Mouse (Mus musculus) embryonic facial prominence, embryonic 10.5 days (tissue): ENCODE measurements around the gene Iqgap3. TPM values are rescaled to one million over a fixed set of nuclear protein-coding genes. Genes with fewer than 3 reads are reported as not detected.

ENCODE experiments used
- DNase-seq: peaks from one replicate; pipeline ENCODE4 v3.0.0-alpha.2; 2017; ENCODE audit warnings: low spot score
- H3K27ac ChIP-seq: fragments of 300-500 bp; sonication (generic); replicated peaks from 2 replicates; pipeline ENCODE4 v1.5.1; 2016; ENCODE audit warnings: mild to moderate bottlenecking
- H3K27me3 ChIP-seq: fragments of 300-500 bp; sonication (generic); replicated peaks from 2 replicates; pipeline ENCODE4 v1.6.1; 2016; ENCODE audit warnings: low read depth, mild to moderate bottlenecking; ENCODE audit not compliant: poor library complexity, severe bottlenecking
- H3K36me3 ChIP-seq: fragments of 300-500 bp; sonication (generic); replicated peaks from 2 replicates; pipeline ENCODE4 v1.6.1; 2016; ENCODE audit warnings: mild to moderate bottlenecking, moderate library complexity
- H3K4me1 ChIP-seq: fragments of 300-500 bp; sonication (generic); 2 replicates; pipeline ENCODE4 v1.6.1; 2016
- H3K4me3 ChIP-seq: fragments of 300-500 bp; sonication (generic); 2 replicates; pipeline ENCODE4 v1.5.1; 2016; ENCODE audit warnings: mild to moderate bottlenecking, moderate library complexity
- H3K9me3 ChIP-seq: fragments of 300-500 bp; sonication (generic); 2 replicates; pipeline ENCODE4 v1.6.1; 2016; ENCODE audit warnings: mild to moderate bottlenecking
- WGBS: fragments of 180-500 bp; shearing (Covaris S2); methylation state at CpG from one replicate; pipeline ENCODE4 v1.1.7; 2016; 5-methylcytosine and 5-hydroxymethylcytosine counted together
- polyA plus RNA-seq: library from polyadenylated mRNA; unstranded; fragments of >200 nt; fragmentation: Nextera tagmentation; extraction: Ambion mirVana; gene quantifications from 2 replicates; pipeline ENCODE4 v1.2.1, GENCODE M21; 2016

The Iqgap3 gene
- polyA plus RNA-seq, 1 experiment from 2014 or later, result 28.2 TPM

DNA sequence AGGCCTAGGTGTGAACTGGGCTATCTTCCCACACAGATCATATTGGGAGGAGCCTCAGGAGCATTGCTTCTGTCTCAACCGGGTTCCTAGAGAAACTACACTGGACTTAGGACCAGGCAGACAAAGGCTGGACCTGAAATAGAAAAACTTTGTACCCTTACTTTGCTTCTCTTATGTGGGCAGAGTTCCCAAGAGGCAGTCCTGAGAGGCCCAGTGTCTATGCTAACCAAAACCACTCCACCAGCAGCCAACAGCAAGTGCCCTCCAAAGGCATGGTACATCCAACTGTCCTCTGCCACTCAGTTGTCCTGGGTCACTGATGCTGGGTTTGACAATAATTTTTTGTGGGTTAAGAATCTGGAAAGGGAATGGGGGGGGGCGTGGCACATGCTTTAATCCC lies 50.7 kb downstream of the Iqgap3 start:
- Histone ChIP-seq H3K9me3 (no peaks in the 10 kb centered on the region), H3K4me3 (no peak overlapping the region), H3K36me3 (no peaks in the 10 kb centered on the region), H3K4me1 (peaks cover 15% of the 10 kb centered on the region), H3K27ac (no peak overlapping the region), H3K27me3 (no peaks in the 10 kb centered on the region)
- no peak for DNase-seq
- WGBS, result 77% methylated on average over 2 of the region's 2 CpGs

- no peaks in the 10 kb centered on the region for H3K27me3 ChIP-seq
- H3K27ac ChIP-seq, result 0 out of 2 replicates have a peak overlapping the region, but pooled peaks have one; percentile 36
- WGBS, result 69% methylated on average over 4 of the region's 4 CpGs
- H3K36me3 ChIP-seq, result no peaks in the 10 kb centered on the region
- DNase-seq, result no peak
- H3K4me3 ChIP-seq, result no peak overlapping the region
- no peaks in the 10 kb centered on the region for H3K9me3 ChIP-seq
- peaks cover 21% of the 10 kb centered on the region for H3K4me1 ChIP-seq
Observed at GRCm38 (mm10) chr3:88133187-88133771, 51.5 kb downstream of the Iqgap3 start.

DNA sequence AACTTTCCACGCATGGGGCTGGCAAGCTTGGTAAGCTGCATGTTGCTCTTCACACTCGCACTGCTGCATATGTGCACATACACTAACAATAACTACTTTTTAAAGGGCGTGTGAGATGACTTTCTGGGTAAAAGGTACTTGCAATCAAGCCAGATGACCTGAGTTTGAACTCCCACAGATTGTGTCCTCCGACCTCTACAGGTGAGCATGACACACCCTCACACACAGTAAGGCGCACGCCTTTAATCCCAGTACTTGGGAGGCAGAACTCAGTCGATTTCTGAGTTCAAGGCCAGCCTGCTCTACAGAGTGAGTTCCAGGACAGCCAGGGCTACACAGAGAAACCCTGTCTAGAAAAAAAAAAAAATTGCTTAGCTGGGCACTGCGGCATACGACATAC lies 54.6 kb downstream of the Iqgap3 start:
- Histone ChIP-seq H3K9me3 (no peaks in the 10 kb centered on the region), H3K27me3 (peaks cover 24% of the 10 kb centered on the region), H3K4me1 (peaks cover 50% of the 10 kb centered on the region), H3K27ac (no peak overlapping the region), H3K36me3 (no peaks in the 10 kb centered on the region), H3K4me3 (no peak overlapping the region)
- no peak for DNase-seq
- WGBS, result 85% methylated on average over 9 of the region's 9 CpGs

DNA sequence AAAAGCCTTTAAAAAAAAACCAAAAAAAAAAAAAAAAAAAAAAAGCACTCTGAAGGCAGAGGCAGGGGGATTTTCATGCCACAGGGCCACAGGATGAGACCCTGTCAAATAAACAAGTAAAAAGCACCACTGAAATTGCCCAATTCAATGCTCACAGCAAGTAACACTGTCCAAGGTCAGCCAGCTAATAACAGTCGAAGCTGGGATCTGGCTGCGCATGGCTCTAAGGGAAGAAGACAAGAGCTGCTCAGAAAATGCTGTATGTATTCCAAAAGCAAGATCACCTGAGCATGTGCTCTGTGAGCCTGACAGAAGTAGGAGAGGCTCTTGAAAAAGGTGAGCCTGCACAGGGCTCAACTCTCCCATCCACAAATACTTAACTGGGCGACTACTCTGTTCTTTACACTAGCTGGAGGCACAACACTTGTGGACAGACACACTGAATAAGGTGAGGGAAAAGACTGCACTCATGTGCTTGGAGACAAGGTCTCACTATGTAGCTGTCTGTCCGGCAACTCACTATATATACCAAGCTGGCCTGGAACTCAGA lies 55.2 kb downstream of the Iqgap3 start:
- WGBS, result 82% methylated on average over 4 of the region's 4 CpGs
- peak overlapping the region; percentile 75 for H3K27ac ChIP-seq

GRCm38 (mm10) chr3:88137821-88138220 lies 56.0 kb downstream of the Iqgap3 start:
- DNase-seq, result no peak
- H3K27ac ChIP-seq, result peak overlapping the region; percentile 88
- peaks cover 26% of the 10 kb centered on the region for H3K27me3 ChIP-seq
- H3K4me3 ChIP-seq, result peak overlapping the region; percentile 70
- no peaks in the 10 kb centered on the region for H3K9me3 ChIP-seq
- H3K36me3 ChIP-seq, result no peaks in the 10 kb centered on the region
- H3K4me1 ChIP-seq, result peaks cover 62% of the 10 kb centered on the region
- WGBS, result 16% methylated on average over 3 of the region's 3 CpGs

More for the DNA sequence above, 55.2 kb downstream of the Iqgap3 start:
- peaks cover 56% of the 10 kb centered on the region for H3K4me1 ChIP-seq
- H3K36me3 ChIP-seq, result no peaks in the 10 kb centered on the region
- H3K4me3 ChIP-seq, result peak overlapping the region; percentile 70
- DNase-seq, result no peak
- H3K27me3 ChIP-seq, result peaks cover 26% of the 10 kb centered on the region
- H3K9me3 ChIP-seq, result no peaks in the 10 kb centered on the region

GRCm38 (mm10) chr3:88138336-88139242 lies 56.8 kb downstream of the Iqgap3 start:
- no peaks in the 10 kb centered on the region for H3K36me3 ChIP-seq
- WGBS, result under 1% methylated on average over 32 of the region's 32 CpGs
- peak overlapping the region; percentile 70 for H3K4me3 ChIP-seq
- peaks cover 26% of the 10 kb centered on the region for H3K27me3 ChIP-seq
- H3K27ac ChIP-seq, result peak overlapping the region; percentile 88
- peak; percentile 95 for DNase-seq
- H3K4me1 ChIP-seq, result peaks cover 63% of the 10 kb centered on the region
- no peaks in the 10 kb centered on the region for H3K9me3 ChIP-seq

GRCm38 (mm10) chr3:88139243-88140177 lies 57.7 kb downstream of the Iqgap3 start:
- Histone ChIP-seq H3K4me3 (peak overlapping the region; percentile 70), H3K9me3 (no peaks in the 10 kb centered on the region), H3K27me3 (peaks cover 26% of the 10 kb centered on the region), H3K36me3 (no peaks in the 10 kb centered on the region), H3K4me1 (peaks cover 69% of the 10 kb centered on the region), H3K27ac (peak overlapping the region; percentile 92)
- DNase-seq, result no peak
- 17% methylated on average over 25 of the region's 25 CpGs for WGBS

DNA sequence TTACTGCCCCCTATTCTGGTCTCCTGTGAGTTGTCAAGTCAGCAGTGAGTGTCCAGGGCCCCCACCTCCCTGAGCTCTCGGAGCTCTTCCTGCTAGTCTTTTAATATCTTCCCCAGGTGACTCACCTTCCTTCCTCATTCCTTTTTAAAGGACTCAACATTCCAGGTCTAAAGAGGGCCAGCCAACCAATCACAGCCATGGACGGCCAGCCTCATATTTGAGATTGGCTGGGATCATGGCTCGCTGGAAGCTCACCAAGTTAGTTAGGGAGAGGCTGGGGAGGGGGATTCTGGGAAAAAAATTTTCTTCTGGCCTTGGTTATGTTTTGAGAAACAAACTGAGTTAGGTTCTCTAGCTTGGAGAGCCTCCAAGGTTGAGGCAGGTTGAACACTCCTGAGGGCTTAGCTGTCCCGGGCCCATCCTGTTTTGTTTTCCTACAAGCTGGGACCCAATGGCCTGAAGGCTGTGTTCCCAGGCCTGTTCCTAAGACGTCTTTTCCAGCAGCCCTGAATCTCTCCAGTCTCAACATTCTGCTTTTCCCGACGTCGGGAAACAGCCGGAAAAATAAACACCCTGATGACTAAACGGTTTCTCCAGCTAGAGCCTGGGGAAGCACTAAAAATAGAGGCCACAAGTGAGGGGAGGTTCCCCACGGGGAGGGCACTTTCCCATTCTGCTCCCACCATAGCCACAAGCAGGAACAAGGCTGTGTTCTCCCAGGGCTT lies 58.6 kb downstream of the Iqgap3 start:
- H3K36me3 ChIP-seq, result no peaks in the 10 kb centered on the region
- H3K27me3 ChIP-seq, result peaks cover 26% of the 10 kb centered on the region
- peak overlapping the region; percentile 90; the same call in 1 of the 2 replicates for H3K4me3 ChIP-seq
- 16% methylated on average over 11 of the region's 11 CpGs for WGBS
- H3K27ac ChIP-seq, result peak overlapping the region; percentile 92
- H3K4me1 ChIP-seq, result peaks cover 77% of the 10 kb centered on the region
- DNase-seq, result no peak
- H3K9me3 ChIP-seq, result no peaks in the 10 kb centered on the region

DNA sequence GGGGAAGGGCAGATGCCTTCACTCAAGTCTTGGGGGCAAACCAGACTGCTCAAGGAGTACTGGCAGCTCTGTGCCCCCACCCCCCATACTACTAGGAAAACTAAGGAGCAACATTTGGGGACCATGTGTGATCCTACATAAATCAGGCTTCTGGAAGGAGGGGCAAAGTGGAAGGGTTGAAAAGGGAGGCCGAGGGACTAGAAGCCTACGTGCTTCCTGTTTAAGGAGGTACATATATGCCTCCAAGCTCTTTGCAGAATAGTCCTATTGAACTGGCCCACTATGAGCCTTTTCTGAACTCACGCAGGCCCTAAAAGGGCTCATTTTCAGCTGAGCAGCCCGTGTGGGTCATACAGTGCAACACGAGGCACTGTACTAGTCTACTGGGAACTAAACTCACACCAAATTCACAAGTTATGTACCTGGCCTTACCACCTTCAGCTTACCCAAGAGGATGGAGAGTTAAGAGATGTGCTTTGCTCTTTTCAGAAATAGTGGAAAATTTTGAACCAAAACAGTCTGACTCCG lies 59.2 kb downstream of the Iqgap3 start:
- Histone ChIP-seq H3K27me3 (peaks cover 26% of the 10 kb centered on the region), H3K9me3 (no peaks in the 10 kb centered on the region), H3K4me3 (peak overlapping the region; percentile 90), H3K27ac (peak overlapping the region; percentile 92), H3K36me3 (no peaks in the 10 kb centered on the region), H3K4me1 (peaks cover 84% of the 10 kb centered on the region)
- DNase-seq, result no peak
- WGBS, result 34% methylated on average over 6 of the region's 6 CpGs

- H3K9me3 ChIP-seq, result no peaks in the 10 kb centered on the region
- peaks cover 88% of the 10 kb centered on the region for H3K4me1 ChIP-seq
- H3K27me3 ChIP-seq, result peaks cover 26% of the 10 kb centered on the region
- DNase-seq, result no peak
- peak overlapping the region; percentile 92 for H3K27ac ChIP-seq
- WGBS, result 10% methylated on average over 9 of the region's 9 CpGs
- H3K36me3 ChIP-seq, result no peaks in the 10 kb centered on the region
- H3K4me3 ChIP-seq, result peak overlapping the region; percentile 90
Observed at GRCm38 (mm10) chr3:88141439-88141786, 59.6 kb downstream of the Iqgap3 start.

GRCm38 (mm10) chr3:88141787-88142523 lies 60.2 kb downstream of the Iqgap3 start, which contains the start of gene Mef2d:
Mef2d (plus strand) TSS chr3:88142372.
- H3K4me1 ChIP-seq, result peaks cover 94% of the 10 kb centered on the region
- H3K4me3 ChIP-seq, result peak within 1 kb of the TSS; percentile 90
- 0% methylated on average over 51 of the region's 52 CpGs for WGBS
- H3K27ac ChIP-seq, result peak within 1 kb of the TSS; percentile 92
- peak; percentile 97 for DNase-seq
- H3K27me3 ChIP-seq, result peaks cover 26% of the 10 kb centered on the region
- no peaks in the 10 kb centered on the region for H3K9me3 ChIP-seq
- H3K36me3 ChIP-seq, result no peaks in the 10 kb centered on the region
